Mouse (Mus musculus) embryo, embryonic 10 days (tissue): ENCODE data around the gene Mtcl1.
A peak's percentile ranks its signal among the peaks of the same experiment; 100 is the strongest.
"Not testable (repeated sequence)": the region's sequence is repeated elsewhere in the genome, so short reads cannot be mapped to it uniquely, and the experiment has no call there.

Experiments
- DNase-seq: peaks from one replicate; pipeline ENCODE4 v3.0.0-alpha.2; 2015; ENCODE audit warnings: low spot score

Gene Mtcl1

GRCm38 (mm10) chr17:66447978-66448377 is 1.6 kb downstream of the Mtcl1 start:
- no peak for DNase-seq

DNA sequence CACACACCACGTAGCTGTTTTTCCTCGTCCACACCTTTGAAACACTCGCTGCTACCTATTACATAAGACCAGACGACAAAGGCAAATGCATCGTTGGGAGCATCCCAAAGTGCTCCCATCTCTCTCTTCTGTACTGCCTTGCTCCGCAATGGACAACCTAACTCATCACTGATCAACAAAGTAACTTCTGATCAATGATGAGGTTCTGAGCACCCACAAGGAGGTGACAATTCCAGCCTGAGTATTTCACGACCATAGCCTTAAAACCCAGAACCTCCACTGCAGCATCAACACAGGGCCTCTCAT is 2.6 kb downstream of the Mtcl1 start:
- no peak for DNase-seq

GRCm38 (mm10) chr17:66446196-66447006 is 3.1 kb downstream of the Mtcl1 start:
- DNase-seq: peak; percentile 21

- DNase-seq: peak; percentile 72
Measured at GRCm38 (mm10) chr17:66444059-66444700, 5.4 kb downstream of the Mtcl1 start.

DNA sequence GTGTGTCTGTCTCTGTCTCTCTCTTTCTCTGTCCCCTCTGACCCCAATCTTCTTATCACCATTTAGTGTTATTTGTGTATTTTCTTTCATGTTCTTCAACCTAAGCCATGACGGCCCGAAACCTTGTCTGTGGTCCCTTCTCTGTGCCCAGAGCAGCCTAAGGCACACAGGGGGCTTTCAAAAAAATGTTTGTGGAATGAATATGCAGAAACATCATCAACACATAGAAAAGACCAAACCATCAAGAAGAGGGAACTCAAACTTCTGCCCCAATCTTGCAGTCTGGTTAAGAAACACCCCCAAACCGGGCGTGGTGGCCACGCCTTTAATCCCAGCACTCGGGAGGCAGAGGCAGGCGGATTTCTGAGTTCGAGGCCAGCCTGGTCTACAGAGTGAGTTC is 9.7 kb downstream of the Mtcl1 start:
- DNase-seq: no peak

DNA sequence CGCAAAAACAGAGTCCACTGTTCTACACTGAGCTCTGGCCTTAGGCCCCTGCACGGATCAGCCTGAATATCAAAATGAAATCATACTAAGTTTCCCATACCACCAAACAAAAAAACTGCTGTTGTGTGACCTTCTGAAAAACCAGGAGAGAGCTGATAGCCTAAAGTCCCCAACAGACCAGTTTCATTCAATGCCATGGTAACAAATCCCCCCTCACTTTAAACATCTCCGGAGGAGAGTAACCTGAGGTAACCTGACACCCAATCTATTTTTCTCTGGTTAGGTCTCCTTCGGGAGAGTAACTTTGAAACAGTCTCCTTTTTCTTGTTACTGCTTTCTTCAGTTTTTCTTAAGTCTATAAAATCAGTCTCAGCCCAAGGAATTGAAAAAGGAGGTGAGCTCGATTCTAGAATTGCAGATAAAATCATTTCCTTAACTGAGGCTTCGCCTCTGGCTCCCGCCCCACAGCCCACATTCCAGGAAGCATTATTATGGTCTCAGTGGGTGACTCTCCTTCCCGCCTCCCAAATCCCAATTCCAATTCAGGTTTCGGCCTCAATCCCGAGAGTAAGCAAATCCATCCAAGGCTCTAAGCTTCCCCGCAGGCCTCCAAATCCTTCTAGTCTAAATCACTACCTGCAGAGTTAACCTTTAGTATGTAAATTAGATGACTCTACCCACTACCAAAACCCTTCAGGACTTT is 10.3 kb downstream of the Mtcl1 start:
- no peak for DNase-seq

DNA sequence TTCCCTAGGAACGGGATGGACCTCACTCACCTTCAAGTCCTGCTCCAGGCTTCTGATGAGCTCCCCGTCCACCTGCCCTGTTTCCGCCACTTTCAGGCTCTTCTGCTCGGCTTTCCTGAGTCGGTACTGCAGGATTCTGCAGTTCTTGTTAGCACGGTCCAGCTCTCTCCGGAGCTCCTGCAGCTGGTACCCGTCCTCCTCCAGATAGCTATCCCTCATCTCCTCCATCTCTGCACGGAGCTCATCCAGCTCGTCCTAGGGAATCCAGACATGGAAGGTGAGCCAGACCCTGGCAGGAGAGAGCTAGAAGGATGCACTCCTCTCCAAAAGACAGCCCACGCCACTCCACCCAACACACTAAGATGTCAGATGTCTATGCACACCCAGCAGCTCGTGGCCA is 11.4 kb downstream of the Mtcl1 start:
- no peak for DNase-seq

DNA sequence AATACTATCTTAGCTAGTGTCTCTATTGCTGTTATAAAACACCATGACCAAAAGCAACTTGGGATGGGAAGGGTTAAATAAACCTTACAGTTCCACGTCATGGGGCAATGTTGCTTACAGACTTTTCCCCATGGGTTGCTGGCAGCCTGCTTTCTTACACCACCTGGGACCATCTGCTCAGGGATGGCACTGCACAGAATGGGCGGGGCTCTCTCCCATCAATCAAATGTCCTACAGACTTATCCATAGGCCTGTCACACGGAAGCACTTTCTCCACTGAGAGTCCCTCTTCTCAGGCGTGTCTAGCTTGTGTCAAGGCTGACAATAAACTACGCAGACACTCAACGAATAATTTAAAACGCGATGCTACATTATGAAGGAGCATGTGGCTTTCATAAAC is 12.7 kb downstream of the Mtcl1 start:
- no peak for DNase-seq

DNA sequence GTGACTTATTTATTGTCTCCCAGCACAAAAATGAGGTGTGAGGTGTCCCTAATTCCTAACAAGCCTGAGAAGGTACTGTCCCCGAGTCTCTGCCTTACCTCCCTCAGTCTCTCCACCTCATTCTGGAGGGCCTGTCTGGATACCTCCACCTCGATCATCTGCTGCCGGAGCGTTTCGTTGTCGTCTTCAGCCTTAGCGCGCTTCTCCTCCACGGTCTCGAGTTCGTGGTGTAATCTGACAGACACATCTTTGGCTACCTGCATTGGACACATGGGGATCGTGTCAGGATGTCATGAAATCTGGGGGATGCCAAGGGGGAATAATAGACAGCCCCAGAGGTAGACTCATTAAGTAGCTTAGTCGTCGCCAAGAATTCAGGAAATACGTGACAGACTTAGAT is 13.6 kb downstream of the Mtcl1 start:
- no peak for DNase-seq

- DNase-seq: no peak
Measured at GRCm38 (mm10) chr17:66435007-66435406, 14.5 kb downstream of the Mtcl1 start.

DNA sequence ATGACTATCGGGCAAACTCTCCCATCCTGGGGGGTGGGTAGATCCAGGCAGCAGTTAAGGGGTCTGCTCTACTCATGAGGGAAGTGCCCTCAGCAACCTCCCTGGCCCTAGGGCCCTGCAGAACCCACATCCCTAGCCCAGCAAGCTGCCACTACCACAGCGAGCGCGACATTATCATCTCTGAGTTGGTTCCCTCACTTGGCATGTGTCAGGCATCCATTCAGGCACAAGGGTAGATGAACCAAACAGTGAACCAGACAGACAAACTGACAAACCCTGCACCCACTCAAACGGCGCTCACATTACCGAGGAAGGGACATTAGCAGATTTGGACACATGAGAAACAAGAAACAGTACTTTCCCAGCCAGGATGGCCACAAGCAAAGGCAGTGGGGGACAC is 15.0 kb downstream of the Mtcl1 start:
- no peak for DNase-seq

GRCm38 (mm10) chr17:66424601-66425000 is 24.9 kb downstream of the Mtcl1 start:
- DNase-seq: not testable (repeated sequence)

DNA sequence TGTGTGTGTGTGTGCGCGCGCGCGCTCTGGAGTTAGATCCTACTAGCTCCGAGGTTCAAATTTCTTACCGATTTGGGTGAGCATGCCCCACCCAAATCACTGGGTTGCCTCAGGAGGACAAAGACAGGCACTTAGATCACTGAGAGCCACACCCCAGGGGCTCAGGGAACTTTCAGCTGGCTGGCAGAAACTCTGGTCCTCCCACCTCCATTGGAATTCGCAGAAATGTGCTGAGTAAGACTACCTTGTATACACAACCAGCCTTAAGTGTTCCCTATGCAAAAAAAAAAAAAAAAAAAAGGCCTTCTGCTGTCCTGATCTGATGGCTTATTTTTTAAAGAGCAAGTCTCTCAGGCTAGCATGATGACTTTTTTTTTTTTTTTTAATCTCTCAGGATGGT is 30.1 kb downstream of the Mtcl1 start:
- DNase-seq: peak; percentile 48

DNA sequence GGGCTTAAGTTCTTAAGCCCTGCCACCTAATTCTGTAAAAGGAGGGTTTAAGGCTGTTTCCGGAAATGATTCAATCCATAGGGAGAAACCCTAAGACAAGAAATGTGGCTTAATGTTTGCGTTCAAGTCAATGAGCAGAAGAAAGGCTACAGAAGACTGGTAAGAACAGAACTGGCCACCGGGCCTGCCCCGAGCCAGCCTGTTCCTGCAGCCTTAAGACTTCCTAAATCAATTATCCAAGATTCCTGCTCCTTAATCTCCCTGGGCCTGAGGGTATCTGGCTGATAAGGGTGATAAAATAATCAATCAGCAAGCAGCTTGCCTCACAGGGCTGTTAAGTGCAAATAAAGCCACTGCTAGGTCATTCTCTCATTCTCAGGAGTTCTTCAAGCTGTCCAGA is 31.8 kb downstream of the Mtcl1 start:
- DNase-seq: no peak

DNA sequence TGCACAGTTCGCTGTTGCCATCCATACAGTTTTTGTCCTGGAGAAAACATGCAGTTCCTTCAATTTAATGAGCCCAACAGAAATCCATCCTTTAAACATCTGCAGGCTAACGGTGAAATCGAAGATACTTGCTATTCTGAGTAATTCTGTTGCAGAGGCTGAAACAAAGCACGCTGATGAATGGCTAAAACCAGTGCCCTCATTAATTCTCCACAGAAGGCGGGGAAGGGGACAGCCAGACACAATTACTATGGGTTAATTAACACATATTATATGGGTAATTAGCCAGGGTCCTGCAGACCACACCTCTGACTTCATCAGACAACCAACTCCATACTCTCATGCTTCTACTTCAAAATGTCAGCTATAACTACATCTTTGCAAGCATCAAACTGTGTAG is 32.2 kb downstream of the Mtcl1 start:
- no peak for DNase-seq

- peak; percentile 75 for DNase-seq
Measured at GRCm38 (mm10) chr17:66416841-66417313, 32.7 kb downstream of the Mtcl1 start.

DNA sequence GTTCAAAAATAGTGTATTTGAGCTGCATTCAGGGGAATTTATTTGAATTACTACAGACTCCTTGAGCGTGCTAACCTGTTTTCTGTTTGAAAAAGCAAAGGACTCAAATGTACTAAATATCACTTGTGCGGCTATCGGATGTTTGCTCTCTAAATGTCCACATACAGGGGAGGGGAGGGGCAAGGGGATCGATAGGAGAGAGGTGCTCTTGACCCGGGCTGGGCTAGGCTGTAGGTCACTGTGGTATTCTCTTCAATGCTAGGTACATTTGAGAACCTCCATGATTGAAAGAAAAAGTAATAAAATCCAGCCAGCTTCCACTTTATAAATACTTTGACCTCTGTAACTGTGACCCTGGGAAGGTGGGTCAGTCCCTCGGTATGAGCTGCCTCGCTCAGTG is 33.1 kb downstream of the Mtcl1 start:
- DNase-seq: no peak

DNA sequence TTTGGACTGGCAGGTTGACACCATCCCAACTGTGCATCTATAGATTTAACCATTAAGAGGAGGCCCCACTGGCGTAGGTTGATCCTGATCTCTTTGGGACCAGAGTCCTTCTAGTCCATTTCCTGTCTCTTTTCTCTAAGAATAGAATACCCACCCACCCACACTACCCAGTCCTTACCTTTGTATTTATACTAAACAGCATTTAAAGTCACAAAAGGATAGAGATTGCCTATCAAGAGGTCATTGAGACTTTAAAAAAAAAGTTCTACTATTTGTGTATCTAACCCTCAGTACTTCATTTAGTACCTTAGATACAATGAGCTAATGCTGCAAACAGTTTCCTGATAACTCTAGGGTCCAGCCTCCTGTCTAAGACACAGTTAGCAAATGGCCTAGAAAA is 35.2 kb downstream of the Mtcl1 start:
- no peak for DNase-seq

- DNase-seq: peak; percentile 89
Measured at GRCm38 (mm10) chr17:66412155-66412970, 37.2 kb downstream of the Mtcl1 start.

DNA sequence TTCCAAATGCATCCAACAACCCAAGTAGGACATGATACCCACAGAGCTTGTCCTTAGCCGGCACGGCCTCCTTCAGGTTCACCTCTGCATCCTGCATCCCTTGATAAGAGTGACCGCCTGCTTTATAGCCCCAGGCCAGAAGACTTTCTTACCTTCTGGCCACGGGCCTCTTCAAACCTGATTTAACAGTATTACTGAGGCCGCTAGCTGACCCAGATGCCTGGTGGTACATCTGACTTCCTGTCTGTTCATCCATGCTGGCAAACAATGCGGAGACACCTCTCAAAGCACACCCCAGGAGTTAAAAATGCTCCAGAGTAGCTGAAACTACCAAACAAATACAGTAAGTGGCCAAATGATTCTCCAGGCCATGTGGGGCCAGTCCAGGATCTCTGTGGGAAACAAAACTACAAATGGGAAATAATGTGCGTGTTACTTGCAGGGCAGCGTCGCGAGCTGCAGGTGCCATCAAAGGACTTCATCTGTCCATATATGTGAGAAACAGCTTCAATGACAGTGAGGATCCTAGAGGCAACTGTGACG is 38.6 kb downstream of the Mtcl1 start:
- DNase-seq: no peak

GRCm38 (mm10) chr17:66409070-66409605 is 40.4 kb downstream of the Mtcl1 start:
- no peak for DNase-seq

DNA sequence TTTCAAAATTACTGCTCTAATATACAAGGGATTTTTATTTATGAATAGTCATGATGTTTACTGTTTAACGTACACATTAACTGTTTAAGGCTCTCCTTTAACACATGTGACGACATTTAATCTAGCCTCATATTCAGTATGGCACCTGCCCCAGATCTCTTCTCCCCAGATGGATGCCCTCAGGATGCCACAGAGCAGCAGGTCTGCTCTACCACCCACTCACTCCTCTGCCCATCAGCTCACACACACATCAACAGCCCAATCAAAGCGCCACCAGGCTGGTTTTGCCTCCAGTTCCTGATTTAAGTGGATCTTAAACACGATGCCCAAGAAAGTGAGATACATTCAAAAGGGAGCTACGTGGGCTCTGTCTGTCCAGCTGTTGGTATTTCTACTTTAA is 41.1 kb downstream of the Mtcl1 start:
- DNase-seq: no peak
